Mouse (Mus musculus): ENCODE measurements around the gene Entpd2. TPM values are rescaled to one million over a fixed set of nuclear protein-coding genes. Genes with fewer than 3 reads are reported as not detected.
A peak's percentile ranks its signal among the peaks of the same experiment; 100 is the strongest.

Gene Entpd2
- polyA plus RNA-seq (2021), result 0.10 TPM

DNA sequence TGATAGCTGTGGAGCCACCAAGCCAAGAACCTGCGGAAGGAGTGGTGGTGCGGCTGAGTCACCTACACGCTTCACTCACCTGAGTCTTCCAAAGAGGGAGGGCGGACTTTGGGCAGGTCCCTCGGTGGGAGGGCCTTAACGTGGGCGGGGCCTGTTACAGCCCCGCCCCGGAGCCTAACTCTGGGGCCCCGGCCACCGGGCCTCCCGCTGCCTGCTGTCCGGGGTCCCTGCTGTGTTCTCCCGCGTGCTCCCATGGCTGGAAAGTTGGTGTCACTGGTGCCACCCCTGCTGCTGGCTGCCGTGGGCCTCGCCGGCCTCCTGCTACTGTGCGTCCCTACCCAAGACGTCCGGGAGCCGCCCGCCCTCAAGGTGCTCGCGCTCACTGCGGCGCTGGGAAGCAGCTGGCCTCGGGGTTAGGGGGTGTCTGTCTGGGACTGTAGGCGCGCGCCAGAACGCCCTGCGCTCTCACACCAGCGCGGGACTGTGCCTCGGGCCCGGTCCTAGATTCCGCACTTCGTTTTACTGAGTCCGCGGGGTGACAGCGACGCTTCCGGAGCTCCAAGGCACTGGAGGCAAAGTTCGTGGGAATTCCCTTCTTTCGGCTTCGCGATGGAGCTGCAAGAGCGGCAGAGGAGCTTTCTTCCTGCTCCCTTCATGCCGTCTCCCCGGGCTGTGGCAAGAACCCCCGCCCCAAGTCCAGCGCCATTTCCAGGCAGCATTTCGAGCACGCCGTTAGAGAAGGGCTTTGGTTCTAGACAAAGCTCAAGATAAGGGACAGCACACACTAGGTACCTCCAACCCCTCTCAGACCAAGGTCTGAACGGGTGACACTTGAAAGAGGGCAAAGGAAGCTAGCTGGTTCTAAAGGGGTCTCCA, at the start of gene Entpd2:
Gene Entpd2 (plus strand): TSS at position 154 of the 876 bp plus-strand sequence.
- CTCF ChIA-PET, result interaction anchor here (1.7 to 10.9 kb wide), 3 partner anchors 9 to 20 kb away, joined by 4 to 119 read pairs (median 4); partner anchors contain the start of gene Sapcd2
- POLR2A ChIA-PET, result no interaction called here
- no peak for TF ChIP-seq CTCF (IDR thresholded peaks at IDR 0.05)
- in situ Hi-C loops (cut with MboI; ENCODE audit: low pct_unique_long_range_greater_than_20kb), result no loop called here
- ATAC-seq, result no peak
- H3K27me3 ChIP-seq, result peaks cover 4% of the 10 kb centered on the region
- DNase-seq (ENCODE audit: low read depth, low spot score), result no peak

DNA sequence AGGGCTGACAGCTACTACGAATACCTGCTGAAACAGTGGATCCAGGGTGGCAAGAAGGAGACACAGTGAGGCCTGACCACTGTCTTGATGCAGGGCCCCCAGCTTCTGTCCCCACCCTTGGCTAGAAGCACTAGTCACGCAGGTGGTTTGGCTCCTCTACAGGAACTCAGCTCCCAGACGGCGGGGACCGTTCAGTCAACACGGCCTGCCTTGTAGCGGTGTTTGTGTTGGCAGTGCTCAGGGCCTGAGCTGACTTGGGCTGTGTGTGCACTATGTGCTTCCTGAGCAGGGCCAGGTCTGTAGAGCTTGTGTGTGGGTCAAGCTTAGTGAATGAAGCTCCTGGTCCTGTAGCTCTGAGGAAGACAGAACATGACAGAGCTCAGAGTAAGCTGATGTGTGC, 47.5 kb upstream of the Entpd2 start:
- ChIA-PET POLR2A (interaction anchor here (0.6 kb wide), 1 partner anchor 156 kb away, joined by 3 read pairs; no protein-coding TSS in a partner anchor), CTCF (no interaction called here)
- no peak for TF ChIP-seq CTCF (IDR thresholded peaks at IDR 0.05)
- in situ Hi-C loops (cut with MboI; ENCODE audit: low pct_unique_long_range_greater_than_20kb), result no loop called here
- DNase-seq (ENCODE audit: low read depth, low spot score) (no peak), ATAC-seq (no peak)
- H3K27me3 ChIP-seq, result no peaks in the 10 kb centered on the region

DNA sequence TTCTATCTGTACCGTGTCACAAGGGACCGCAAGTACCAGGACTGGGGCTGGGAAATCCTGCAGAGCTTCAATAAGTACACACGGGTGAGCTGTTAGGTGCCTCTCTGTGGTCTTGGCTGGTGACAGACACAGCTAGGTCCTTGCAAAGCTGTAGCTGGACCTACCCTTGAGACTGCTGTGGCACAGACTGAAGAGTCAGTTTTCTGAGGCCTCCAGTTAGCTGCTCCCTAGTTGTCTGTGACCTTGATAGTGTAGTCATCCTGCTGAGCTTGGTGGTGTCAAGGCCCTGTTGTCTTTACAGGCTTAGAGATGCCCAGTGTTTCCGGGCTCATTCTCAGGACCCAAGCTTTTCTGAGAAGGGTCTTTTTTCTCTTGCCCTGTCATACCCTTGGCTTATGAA, 46.2 kb upstream of the Entpd2 start:
- in situ Hi-C loops (cut with MboI; ENCODE audit: low pct_unique_long_range_greater_than_20kb), result no loop called here

DNA sequence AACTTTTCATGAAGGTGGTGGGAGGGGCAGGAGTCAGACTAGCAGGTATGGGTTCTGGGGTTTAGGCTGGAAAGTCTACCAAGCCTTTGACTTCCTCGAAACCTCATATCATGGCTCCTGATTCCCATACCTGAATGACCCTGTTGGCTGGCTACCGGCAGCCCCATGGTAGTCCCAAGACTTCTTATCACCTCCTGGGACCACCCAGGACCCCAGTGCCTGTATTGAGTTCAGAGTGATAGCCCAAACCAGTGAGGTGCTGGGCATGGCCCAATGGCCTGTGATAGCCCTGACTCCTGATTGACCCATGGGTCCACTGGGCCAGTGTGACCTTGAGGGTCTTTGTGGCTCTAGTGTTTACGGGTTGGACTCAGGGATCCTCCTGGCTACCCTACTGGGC, 45.0 kb upstream of the Entpd2 start:
- H3K27me3 ChIP-seq, result no peaks in the 10 kb centered on the region
- in situ Hi-C loops (cut with MboI; ENCODE audit: low pct_unique_long_range_greater_than_20kb), result no loop called here
- CTCF ChIA-PET, result interaction anchor here (0.9 to 1.4 kb wide), 3 partner anchors 10 to 55 kb away, joined by 3 to 4 read pairs (median 3); no protein-coding TSS in a partner anchor
- ATAC-seq (no peak), DNase-seq (ENCODE audit: low read depth, low spot score) (no peak)
- POLR2A ChIA-PET, result interaction anchor here (1.2 kb wide), 1 partner anchor 18 kb away, joined by 4 read pairs; the partner anchor contains the start of gene Man1b1
- TF ChIP-seq CTCF (IDR thresholded peaks at IDR 0.05), result no peak

More for the DNA sequence above, 46.2 kb upstream of the Entpd2 start:
- DNase-seq (ENCODE audit: low read depth, low spot score), result no peak
- no peak for TF ChIP-seq CTCF (IDR thresholded peaks at IDR 0.05)
- no peak for ATAC-seq
- ChIA-PET POLR2A (interaction anchor here (0.7 to 1.2 kb wide), 2 partner anchors 15 to 17 kb away, joined by 3 to 4 read pairs; partner anchors contain the start of gene Man1b1), CTCF (interaction anchor here (1.4 kb wide), 3 partner anchors 11 to 57 kb away, joined by 3 to 6 read pairs (median 4); no protein-coding TSS in a partner anchor)
- no peaks in the 10 kb centered on the region for H3K27me3 ChIP-seq

DNA sequence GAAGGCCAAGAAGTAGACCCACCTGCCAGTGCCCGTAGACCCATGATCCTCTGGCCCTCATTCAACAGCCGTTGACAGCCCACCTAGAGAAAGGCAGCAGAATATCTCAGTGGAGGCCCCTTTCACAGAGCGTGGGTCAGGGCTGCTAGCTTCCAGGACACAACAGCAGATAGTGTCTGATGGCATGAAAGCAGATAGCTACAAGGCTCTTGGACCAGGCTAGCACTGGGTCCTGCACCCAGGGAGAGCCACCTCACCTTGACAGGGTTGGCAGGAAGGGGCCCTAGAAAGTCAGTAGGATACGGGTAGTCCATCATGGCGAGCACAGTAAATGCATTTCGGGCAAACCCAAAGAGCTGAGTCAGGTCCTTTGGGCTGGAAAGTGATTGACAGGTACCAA, 41.5 kb upstream of the Entpd2 start:
- ChIA-PET CTCF (no interaction called here), POLR2A (interaction anchor here (1.4 kb wide), 1 partner anchor 17 kb away, joined by 3 read pairs; no protein-coding TSS in a partner anchor)
- in situ Hi-C loops (cut with MboI; ENCODE audit: low pct_unique_long_range_greater_than_20kb), result no loop called here

DNA sequence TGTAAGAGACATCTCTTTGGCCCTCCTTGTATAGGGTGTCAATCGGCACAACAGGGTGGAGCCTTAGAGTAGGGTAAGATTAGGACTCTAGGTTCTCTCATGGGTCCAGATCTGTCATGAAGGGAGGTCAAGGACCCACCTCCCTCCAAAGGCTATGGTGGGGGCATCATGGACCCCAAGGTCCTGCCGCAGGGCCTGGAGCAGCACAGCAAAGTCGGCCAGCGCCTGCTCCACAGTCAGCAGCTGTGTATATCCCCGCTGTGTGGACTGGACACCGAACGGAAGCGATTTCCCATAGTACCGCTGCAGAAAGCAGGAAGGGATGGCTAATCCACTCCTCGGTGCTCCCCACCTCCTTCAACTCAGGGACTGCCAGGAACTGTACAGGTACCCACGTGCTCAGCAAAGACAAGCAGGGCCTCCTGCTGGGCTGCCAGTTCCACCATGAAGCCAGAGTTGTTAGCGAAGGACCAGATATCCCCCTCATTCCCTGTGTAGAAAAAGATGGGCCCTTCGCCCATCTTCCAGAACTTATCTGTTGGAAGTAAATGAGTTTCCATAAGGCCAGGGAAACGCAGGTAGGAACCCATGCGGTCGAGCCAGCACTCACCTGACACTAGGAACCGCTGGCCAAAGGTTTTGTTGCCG, 40.1 kb upstream of the Entpd2 start:
- ChIA-PET POLR2A (no interaction called here), CTCF (no interaction called here)
- no peak for DNase-seq (ENCODE audit: low read depth, low spot score)
- no peak for ATAC-seq
- TF ChIP-seq CTCF (IDR thresholded peaks at IDR 0.05), result no peak
- in situ Hi-C loops (cut with MboI; ENCODE audit: low pct_unique_long_range_greater_than_20kb), result no loop called here
- H3K27me3 ChIP-seq, result no peaks in the 10 kb centered on the region

More for the DNA sequence above, 41.5 kb upstream of the Entpd2 start:
- H3K27me3 ChIP-seq, result no peaks in the 10 kb centered on the region
- ATAC-seq (no peak), DNase-seq (ENCODE audit: low read depth, low spot score) (no peak)
- TF ChIP-seq CTCF (IDR thresholded peaks at IDR 0.05), result no peak

DNA sequence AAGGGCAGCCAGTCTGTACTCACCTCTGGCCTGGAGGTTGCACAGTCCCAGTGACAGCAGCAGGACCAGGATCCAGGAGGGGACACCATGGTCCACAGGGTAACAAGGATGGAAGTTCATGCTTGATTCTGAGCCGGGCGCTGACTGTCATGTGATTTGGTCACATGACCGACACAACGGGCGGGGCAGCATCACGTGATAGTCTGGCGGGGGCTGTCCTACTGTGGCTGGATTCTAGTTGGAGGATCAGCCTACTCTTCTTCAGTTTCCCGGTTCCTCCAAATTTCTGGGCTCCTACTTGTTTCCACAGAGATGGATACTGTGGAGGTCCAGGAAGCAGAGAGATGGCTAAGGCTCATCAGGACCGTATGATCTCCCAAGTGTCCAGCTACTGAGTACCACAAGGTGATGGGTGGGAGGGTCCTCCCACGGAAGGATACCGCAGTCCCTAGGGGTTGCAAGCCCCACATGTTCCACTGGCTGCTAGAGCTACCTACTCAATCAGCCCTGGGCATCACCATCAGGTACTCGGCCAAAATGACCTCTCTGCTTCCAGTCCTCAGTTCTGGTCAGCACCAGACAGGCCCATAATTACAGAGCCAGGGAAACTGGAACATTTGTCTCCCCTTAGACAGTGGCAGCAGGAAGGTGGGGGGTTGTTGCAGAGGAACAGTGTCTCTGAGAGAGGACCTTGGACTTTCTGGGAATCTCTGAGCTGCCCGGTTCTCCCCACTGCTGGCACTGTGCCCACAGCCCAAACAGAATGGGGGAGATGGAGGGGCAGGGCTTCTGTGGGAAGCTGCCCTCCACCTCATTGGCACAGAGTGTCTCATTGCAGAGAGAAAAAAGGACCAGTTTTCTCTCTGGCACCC, 39.2 kb upstream of the Entpd2 start, which contains the start of gene Dpp7:
Gene Dpp7 (minus strand): TSS at position 152 of the 872 bp plus-strand sequence.
- in situ Hi-C loops (cut with MboI; ENCODE audit: low pct_unique_long_range_greater_than_20kb), result no loop called here
- DNase-seq (ENCODE audit: low read depth, low spot score), result no peak
- TF ChIP-seq CTCF (IDR thresholded peaks at IDR 0.05), result no peak
- ATAC-seq, result peak; percentile 18
- no peaks in the 10 kb centered on the region for H3K27me3 ChIP-seq
- ChIA-PET CTCF (no interaction called here), POLR2A (no interaction called here)

DNA sequence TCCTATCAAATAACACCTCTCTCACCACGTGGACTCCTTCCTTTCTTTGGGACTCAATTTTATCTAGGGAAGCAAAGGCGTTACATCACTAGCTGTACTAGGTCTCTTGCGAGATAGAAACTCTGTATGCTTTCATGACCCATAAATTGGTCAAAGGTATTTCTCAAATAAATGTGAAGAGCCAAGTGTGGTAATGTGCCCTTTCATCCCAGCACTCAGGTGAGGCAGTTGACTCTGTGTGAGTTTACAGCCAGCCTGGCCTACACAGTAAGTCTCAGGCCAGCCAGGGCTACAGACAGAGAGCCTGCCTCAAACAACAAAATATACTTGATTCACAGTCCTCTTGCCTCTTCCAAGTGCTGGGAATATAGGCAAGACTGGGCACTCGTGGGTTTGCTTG, 35.8 kb upstream of the Entpd2 start:
- in situ Hi-C loops (cut with MboI; ENCODE audit: low pct_unique_long_range_greater_than_20kb), result no loop called here
- ChIA-PET CTCF (no interaction called here), POLR2A (no interaction called here)
- TF ChIP-seq CTCF (IDR thresholded peaks at IDR 0.05), result no peak
- DNase-seq (ENCODE audit: low read depth, low spot score) (no peak), ATAC-seq (no peak)
- no peaks in the 10 kb centered on the region for H3K27me3 ChIP-seq

DNA sequence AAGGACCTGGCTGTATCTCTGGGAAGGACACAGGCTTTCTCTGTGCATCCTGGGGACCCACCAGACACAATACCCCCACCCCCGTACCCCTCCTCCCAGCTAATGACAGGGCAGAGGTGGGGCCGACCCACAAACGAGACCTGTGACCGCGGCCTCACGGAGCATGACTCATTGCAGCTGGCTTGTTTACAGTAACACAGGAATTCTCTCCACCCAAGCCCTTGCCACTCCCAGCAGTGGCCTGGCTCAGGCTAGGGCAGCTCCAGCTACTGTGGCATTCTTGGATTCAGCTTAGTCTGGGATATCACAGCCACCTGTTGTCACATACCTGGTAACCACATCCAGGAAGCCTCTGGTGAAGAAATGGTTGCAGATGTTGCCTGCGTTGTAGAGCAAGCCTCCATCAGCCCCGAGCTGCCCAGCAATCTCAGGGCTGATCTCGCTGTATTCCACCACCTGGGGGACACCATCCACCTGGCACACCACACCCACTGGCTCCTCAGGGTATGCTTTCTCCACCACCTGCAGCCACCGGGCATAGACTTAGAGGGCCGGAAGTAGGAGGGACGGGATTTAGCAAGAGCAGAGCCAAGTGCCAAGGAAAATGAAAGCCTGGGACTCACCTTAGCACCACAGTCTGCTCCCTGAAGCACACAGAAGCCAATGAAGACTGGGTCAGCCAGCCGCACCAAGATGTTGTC, 32.0 kb upstream of the Entpd2 start:
- TF ChIP-seq CTCF (IDR thresholded peaks at IDR 0.05), result no peak
- no peaks in the 10 kb centered on the region for H3K27me3 ChIP-seq
- ATAC-seq, result peak; percentile 45
- POLR2A ChIA-PET, result no interaction called here
- DNase-seq (ENCODE audit: low read depth, low spot score), result no peak
- in situ Hi-C loops (cut with MboI; ENCODE audit: low pct_unique_long_range_greater_than_20kb), result no loop called here
- CTCF ChIA-PET, result no interaction called here
